Mouse (Mus musculus) lung, adult 2 months (tissue): ENCODE data around the gene Clcn7.
A peak's percentile ranks its signal among the peaks of the same experiment; 100 is the strongest.

ENCODE experiments used
- CTCF ChIP-seq: fragments of 200-500 bp; IDR thresholded peaks from 2 replicates; pipeline ENCODE4 v1.5.1; 2011; ENCODE audit warnings: mild to moderate bottlenecking, low read length, control low read depth; ENCODE audit not compliant: insufficient read depth
- POLR2A ChIP-seq: fragments of 200-500 bp; IDR thresholded peaks from 2 replicates; pipeline ENCODE4 v1.6.1; 2011; ENCODE audit warnings: low read depth, mild to moderate bottlenecking, control low read depth, low read length, borderline replicate concordance; ENCODE audit errors: extremely low read depth

GRCm38 (mm10) chr17:25184129-25184691 is 51.0 kb downstream of the Clcn7 start, which contains the start of gene BC003965:
- TF ChIP-seq POLR2A (peak; percentile 95), CTCF (no peak)
